Mouse (Mus musculus): Measurements from ENCODE around the gene Atf6. TPM values are rescaled to one million over a fixed set of nuclear protein-coding genes. Genes with fewer than 3 reads are reported as not detected.

Atf6 gene
- total RNA-seq, 2 experiments from 2014 or later = 48.7 to 50.9 TPM

DNA sequence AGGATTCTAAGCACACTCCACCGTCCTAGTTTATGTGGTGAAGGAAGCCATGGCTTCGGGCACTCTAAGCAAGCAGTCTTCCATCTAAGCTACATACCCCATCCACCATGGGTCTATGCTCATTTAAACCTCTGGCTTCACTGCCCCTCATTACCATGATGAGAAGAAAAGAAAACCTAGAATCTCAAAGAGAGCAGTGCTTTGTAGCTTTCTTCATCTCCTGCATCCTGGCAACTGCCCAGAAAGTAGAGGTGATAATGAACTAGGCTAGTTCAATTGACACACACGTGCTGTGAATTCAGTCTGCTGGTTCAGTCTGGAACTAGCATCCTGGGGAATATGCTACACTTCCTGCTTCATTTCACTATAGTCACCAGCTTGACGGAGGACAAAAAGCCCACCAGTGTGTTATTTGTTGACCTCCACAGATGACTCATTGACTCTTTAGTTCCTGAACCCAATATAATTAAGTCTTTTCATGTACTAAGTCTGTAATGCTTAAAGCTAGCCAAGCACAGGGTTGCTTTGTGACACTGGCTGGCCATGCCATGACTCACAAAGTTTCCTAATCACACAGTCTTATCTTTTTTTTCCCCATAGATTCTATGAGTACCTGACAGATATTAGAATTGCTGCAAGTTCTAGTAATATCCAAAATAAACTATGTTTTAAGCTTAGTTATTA lies 162.5 kb downstream of the Atf6 start:
- DNase-seq = no peak

- DNase-seq = no peak
Observed at GRCm38 (mm10) chr1:170704103-170704502, 163.5 kb downstream of the Atf6 start.

GRCm38 (mm10) chr1:170702958-170703357 lies 164.6 kb downstream of the Atf6 start:
- DNase-seq = no peak

GRCm38 (mm10) chr1:170702263-170702662 lies 165.3 kb downstream of the Atf6 start:
- no peak for DNase-seq

- no peak for DNase-seq
Observed at GRCm38 (mm10) chr1:170701582-170701981, 166.0 kb downstream of the Atf6 start.

DNA sequence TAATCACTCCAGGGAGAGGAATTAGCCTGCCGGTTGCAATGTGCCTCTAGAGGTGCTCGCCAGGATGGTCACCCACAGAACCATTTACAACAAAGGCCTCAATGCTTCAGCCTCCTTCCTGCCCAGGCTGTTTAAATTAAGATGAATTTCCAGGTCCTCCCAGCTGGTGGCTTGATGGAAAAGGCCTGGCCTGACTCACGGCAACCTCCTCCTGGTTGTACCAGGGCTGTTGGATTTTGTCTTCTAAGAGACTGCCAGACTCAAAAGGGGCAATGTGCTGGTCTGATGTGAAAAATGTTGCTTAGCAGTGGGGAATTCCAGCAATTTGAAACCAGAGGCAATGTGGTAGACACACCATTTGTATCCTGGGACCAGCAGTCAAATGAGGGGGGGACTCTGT lies 166.4 kb downstream of the Atf6 start:
- no peak for DNase-seq

DNA sequence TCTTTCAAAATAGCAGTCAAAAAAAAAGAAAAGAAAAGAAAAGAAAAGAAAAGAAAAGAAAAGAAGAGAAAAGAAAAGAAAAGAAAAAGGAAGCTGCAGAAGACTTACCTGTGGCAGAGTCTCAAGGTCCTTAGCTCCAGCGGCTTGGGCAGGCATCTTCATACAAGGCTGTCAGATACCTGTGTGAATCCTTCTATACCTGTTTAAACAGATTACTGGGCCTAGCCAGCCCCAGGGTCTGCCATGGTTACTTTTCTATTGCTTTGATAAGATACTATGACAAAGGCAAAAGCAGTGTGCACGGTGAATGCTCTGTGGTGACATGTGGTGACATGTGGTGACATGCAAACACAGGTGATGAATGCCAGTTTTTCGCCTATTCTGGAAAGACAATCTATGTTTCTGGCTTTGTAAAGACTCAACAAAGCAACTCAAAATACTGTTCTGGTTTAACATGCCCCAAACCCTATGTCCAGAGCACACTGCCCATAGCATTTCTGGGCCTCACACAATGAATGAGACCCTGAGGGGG lies 167.0 kb downstream of the Atf6 start:
- no peak for DNase-seq

DNA sequence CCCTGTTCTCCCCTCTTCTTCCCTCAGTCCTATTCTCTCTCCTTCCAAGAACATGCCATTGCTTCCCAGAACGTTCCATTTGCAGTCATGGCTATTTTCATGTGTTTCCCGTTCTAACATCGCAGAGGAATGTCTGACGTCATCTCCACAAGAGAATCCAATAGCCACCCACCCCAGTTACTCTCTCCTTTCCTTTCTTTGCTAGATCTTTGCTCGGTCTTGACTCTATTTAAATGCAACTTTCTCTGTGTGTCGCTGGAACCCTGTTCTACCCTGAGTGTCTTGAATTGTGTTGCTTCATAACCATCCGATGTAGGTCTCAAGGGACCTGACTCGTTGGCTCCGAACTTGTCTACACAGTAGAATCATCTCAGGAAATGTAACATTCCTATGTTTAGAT lies 168.0 kb downstream of the Atf6 start:
- DNase-seq = no peak

DNA sequence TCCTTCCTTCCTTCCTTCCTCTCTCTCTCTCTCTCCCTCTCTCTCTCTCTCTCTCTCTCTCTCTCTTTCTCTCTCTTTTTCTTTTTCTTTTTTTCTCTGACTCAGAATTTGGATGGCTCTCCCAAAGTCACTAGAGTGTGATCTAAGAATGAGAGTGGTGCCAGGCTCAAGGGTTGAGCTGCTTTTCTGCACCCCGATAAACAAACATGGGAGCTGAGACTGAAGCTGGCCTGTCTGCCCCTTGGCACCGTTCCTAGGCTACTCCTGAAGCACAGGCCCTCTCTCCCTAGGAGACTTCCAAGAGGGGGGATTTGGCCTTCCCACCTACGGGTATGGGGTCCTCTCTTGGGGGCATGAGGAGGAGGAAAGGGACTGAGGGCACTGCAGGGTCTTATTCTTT lies 168.8 kb downstream of the Atf6 start:
- DNase-seq = no peak

DNA sequence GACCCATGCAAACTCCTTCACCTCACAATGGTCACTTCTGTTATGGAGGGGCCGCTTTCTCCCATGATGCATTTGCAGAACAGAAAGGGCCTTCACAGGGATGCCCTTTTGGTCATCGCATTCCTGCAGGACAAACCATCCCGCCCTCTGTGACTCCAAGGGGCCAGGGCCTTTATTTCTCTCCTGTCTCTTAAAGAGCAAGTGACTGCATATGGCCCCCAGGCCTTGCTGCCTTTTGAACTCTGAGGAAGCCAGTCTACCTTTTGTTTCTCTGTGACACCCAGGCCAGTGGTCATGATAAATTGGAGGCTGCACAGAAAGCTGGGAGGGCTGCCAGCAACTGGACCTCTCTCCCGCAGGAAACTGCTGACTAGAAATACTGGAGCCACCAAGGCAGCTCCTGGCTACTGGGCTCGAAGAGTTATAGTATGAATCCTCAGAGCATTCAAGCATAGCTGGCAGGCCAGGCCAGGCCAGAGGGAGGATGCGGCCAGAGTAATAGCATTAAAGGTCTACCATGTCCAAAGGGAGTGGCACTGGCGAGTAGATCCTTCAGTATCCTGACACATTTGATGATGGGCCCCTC lies 169.7 kb downstream of the Atf6 start:
- DNase-seq = no peak

DNA sequence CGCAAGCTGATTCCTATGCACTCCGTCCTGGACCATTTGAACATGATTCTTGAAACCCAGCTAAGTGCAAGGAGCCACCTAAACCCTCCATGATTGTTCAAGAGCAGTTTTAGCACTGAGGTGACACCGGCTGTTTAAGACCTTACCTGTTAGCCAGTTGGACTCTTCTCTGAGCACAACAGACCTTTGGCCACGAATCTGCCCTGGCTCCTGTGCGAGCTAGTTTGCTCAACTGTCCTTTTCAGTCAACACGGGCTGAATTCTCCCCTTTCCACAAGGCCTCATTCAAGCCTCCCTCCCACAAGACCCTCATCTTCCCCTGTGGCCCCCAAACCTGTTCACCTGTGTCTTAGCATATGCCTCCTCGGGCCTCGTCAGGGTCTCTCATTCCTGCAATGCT lies 170.6 kb downstream of the Atf6 start:
- no peak for DNase-seq

DNA sequence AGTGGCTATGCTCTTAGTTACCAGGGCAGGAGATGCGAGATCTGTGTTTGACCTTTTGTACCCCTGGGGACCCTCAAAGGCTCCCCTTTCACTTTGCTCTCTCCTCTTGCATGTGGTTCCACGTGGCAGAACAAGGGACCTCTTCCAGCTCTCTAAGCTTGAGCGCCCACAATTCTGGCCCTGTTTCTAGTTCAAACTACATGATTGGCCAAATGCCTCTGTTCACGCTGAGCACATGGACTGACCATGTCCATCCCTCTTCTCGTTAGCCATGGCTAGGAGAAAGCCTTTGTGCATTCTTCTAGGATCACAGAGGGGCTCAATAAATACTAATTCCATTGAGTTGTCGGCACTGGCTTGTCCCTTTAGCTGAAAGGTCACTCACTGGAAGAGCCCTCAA lies 172.2 kb downstream of the Atf6 start:
- no peak for DNase-seq

GRCm38 (mm10) chr1:170694821-170695291 lies 172.7 kb downstream of the Atf6 start:
- DNase-seq = peak; percentile 23 to 33

DNA sequence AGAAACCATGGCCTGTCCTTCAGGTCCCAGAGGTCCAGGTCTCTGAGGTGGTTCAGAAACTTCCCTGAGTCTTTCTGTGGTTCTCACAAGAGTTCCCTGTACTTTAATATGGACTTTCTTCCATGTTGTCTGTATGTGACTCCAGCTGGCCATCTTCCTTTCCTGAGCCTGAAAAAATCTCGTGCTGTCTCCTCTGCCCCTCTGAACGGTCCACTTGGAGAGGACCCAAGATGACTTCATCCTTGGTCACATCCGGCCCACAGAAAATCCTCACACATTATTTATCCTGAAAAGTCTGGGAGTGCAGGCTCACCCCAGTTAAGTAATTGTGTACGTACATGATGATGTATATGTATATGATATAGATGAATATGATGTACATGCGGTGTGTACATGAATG lies 176.3 kb downstream of the Atf6 start:
- DNase-seq = no peak

GRCm38 (mm10) chr1:170689773-170690172 lies 177.8 kb downstream of the Atf6 start:
- DNase-seq = no peak

DNA sequence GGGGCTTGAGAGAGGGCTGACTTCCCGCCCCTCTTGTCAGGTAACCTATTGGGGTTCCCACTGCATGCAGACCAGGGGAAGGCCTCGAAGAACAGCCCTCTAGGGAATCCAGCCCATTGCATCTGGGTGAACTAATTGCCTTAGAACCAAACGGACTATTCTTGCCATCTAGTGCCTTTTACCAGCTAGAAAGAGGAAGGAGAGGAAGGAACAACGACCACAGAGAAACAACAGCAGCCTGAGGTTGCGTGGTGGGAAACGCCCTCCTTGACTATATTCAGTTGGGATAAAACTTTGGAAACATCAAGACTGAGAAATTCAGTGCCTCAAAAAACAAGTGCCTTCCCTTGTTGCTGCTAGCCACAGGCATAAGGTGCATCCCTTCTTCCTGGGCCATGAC lies 183.7 kb downstream of the Atf6 start:
- DNase-seq = no peak

- peak; percentile 76 to 80 for DNase-seq
Observed at GRCm38 (mm10) chr1:170679624-170680023, 187.9 kb downstream of the Atf6 start.

DNA sequence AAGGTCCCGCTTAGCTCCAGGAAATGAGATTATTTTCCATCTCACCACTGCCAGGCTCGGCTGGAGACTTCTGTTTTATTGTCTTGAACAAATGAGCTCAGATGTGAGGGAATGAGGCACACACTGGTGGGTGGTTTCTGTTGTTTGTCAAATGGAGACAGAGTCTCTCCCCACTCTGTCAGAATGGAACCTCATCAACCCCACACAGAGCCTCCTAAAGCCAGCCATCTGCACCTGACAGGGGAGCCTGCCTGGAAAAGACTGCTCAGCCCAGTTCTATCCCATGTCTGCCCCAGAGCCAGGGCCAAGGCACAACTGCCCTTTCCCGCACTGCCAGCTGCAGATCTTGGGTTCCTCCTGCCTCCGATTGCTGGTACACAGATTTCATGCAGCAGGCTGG lies 188.7 kb downstream of the Atf6 start:
- DNase-seq = peak; percentile 54 to 57

DNA sequence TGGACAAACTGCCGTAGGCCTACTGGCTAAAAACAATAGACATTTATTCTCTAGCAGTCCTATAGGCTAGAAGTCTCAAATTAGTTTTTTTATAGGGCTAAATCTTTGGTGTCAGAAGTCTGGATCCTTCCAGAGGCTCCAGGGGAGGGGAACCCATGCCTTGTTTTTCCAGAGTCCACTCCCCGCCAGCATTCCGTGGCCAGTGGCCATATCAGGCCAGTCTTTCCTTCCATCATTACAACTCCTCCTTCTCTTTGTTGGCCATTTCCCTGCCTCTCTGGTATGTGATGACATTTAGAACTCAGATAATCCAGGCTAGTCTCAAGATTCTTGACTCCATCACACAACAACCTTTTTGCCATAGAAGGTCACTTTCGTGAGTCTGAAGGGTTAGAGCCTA lies 189.9 kb downstream of the Atf6 start:
- no peak for DNase-seq

DNA sequence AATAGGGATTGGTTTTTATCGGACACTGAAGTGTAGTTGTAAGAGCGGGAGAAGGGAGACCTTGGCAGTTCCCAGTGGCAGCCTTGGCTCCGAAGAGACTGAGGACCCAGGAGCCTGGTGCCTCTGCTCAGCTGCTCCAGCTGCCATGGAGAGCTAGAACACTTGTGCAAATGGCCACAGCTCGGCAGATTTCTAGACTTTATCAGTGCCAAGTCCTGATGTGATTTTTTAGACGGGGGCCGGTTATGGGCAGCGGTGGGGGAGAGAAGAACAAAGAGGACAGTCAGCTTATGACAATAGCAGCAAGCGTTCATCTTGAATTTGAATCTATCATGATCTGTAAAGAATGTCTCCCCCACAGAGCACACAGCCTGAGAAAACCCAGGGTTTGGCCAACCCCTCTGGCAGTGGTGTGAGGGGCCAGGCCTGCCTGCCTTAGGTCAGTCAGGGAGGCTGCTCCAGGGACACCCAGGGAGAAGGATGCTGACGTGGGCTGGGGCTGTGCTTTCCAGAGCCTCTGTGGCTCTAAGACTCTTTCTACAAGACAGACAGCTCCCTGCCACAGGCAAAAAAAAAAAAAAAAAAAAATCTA lies 193.3 kb downstream of the Atf6 start:
- DNase-seq = no peak

- DNase-seq = no peak
Observed at GRCm38 (mm10) chr1:170665200-170665599, 202.4 kb downstream of the Atf6 start.

DNA sequence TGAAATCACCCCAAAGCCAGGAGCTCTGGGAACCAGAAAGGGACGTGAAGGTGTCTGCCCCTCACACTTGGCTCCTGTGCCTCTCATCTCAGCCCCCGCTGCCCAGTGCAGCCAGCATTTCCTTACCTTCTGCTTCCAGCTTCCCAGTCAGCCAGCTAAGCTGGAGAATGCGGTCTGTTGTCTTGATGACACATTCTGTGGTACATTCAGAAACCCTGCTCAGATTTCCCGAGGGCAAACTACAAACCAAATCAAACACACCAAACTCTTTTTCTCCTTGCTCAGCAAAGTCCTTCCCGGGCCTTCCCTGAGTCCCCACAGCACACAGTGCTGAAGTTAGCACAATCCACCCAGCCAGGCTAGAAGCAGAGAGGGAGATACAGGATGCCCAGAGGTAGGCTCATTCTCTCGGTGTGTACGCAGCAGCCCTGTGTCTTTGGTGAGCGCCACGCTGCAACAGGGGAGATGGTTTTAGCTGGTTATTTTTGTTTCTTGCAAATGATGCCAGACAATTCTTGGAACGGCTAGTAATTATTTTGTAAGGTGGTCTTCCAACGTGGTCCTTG lies 202.9 kb downstream of the Atf6 start:
- no peak for DNase-seq

DNA sequence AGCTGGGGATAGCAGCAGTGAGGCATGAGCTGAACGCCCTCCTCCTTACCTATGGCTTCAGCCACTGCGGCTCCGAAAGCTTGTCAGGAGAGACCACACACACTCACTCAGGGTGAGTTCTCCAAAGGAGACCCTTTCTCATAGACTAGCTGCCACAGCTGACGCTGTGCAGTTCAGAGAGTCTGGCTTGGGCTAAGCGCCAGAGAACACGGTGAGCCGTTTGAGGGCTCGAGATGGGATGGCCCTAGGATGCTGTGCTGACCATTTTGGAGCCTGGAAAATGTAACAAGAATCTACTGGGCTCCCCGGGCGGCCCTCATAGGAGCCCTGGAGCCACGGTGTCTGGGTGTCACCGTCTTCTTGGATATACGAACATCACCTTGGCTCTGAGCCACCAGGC lies 208.3 kb downstream of the Atf6 start:
- DNase-seq = no peak

Measured in layer of hippocampus, postnatal 36 days (tissue).